Mouse (Mus musculus): ENCODE measurements around the gene Sox1. TPM values are rescaled to one million over a fixed set of nuclear protein-coding genes. Genes with fewer than 3 reads are reported as not detected.

Sox1 gene
- polyA plus RNA-seq, 1 experiment from 2014 or later = 3.6 TPM

Small RNA genes lying within 50 kb of the gene (microRNA-seq; reads per million reads assigned to microRNA genes)
- not detected for gene Gm25239

Other genes with a start within 250 kb of the Sox1 start
- gene A230072I06Rik, start 116.5 kb upstream of the Sox1 start, polyA plus RNA-seq (2015; fragmentation: Nextera tagmentation; extraction: Ambion mirVana) = 0.13 TPM in 1 of 2 replicates, not detected in the other
- gene Spaca7, start 177.7 kb downstream of the Sox1 start, polyA plus RNA-seq (2015; fragmentation: Nextera tagmentation; extraction: Ambion mirVana) = not detected in 2 replicates